Mouse (Mus musculus) monocyte, adult 2 months (primary cell): ENCODE measurements around the gene Uggt1.

ENCODE experiments used
- DNase-seq, 2 experiments: peaks; one replicate each; pipeline ENCODE4 v3.0.0; 2022; ENCODE audit warnings: low spot score in 2 of 2, low read depth in 1 of 2

Gene Uggt1

GRCm38 (mm10) chr1:36118958-36119357 lies 125.6 kb downstream of the Uggt1 start:
- DNase-seq: no peak

- no peak for DNase-seq
These were observed 126.3 kb downstream of the Uggt1 start for GRCm38 (mm10) chr1:36118061-36118685.

GRCm38 (mm10) chr1:36116488-36116887 lies 128.0 kb downstream of the Uggt1 start:
- no peak for DNase-seq

GRCm38 (mm10) chr1:36114844-36115243 lies 129.7 kb downstream of the Uggt1 start:
- no peak for DNase-seq

GRCm38 (mm10) chr1:36113670-36114069 lies 130.8 kb downstream of the Uggt1 start:
- no peak for DNase-seq

GRCm38 (mm10) chr1:36112665-36113064 lies 131.9 kb downstream of the Uggt1 start:
- DNase-seq: no peak

- no peak for DNase-seq
These were observed 134.5 kb downstream of the Uggt1 start for GRCm38 (mm10) chr1:36109987-36110386.

GRCm38 (mm10) chr1:36105917-36106706 lies 138.4 kb downstream of the Uggt1 start:
- no peak for DNase-seq

GRCm38 (mm10) chr1:36100371-36100770 lies 144.1 kb downstream of the Uggt1 start:
- DNase-seq: no peak

GRCm38 (mm10) chr1:36098432-36098831 lies 146.1 kb downstream of the Uggt1 start:
- no peak for DNase-seq

GRCm38 (mm10) chr1:36095423-36096272 lies 148.9 kb downstream of the Uggt1 start:
- no peak for DNase-seq

- no peak for DNase-seq
These were observed 150.8 kb downstream of the Uggt1 start for GRCm38 (mm10) chr1:36093741-36094140.

- DNase-seq: no peak
These were observed 153.3 kb downstream of the Uggt1 start for GRCm38 (mm10) chr1:36091246-36091645.

GRCm38 (mm10) chr1:36090722-36091110 lies 153.8 kb downstream of the Uggt1 start:
- no peak for DNase-seq
